Mouse (Mus musculus) forebrain, embryonic 12.5 days (tissue): ENCODE measurements around the gene Cela2a. TPM values are rescaled to one million over a fixed set of nuclear protein-coding genes. Genes with fewer than 3 reads are reported as not detected.
"Not testable (repeated sequence)": the region's sequence is repeated elsewhere in the genome, so short reads cannot be mapped to it uniquely, and the experiment has no call there.

ENCODE experiments used
- ATAC-seq: fragments of 200-750 bp; cut with Nextera tagmentation; 2 replicates; pipeline ENCODE4 v1.8.0; 2017; ENCODE audit warnings: moderate TSS enrichment; ENCODE audit not compliant: low FRiP score
- H3K27ac ChIP-seq: fragments of 300-500 bp; sonication (generic); 2 replicates; pipeline ENCODE4 v1.5.1; 2016; ENCODE audit warnings: mild to moderate bottlenecking
- H3K27me3 ChIP-seq: fragments of 300-500 bp; sonication (generic); 2 replicates; pipeline ENCODE4 v1.6.1; 2016; ENCODE audit warnings: mild to moderate bottlenecking
- H3K36me3 ChIP-seq: fragments of 300-500 bp; sonication (generic); replicated peaks from 2 replicates; pipeline ENCODE4 v1.6.1; 2016; ENCODE audit warnings: mild to moderate bottlenecking
- H3K4me1 ChIP-seq: fragments of 300-500 bp; sonication (generic); 2 replicates; pipeline ENCODE4 v1.6.1; 2016
- H3K4me2 ChIP-seq: fragments of 300-500 bp; sonication (generic); 2 replicates; pipeline ENCODE4 v1.6.1; 2016; ENCODE audit warnings: mild to moderate bottlenecking, moderate library complexity
- H3K4me3 ChIP-seq: fragments of 300-500 bp; sonication (generic); replicated peaks from 2 replicates; pipeline ENCODE4 v1.5.1; 2016; ENCODE audit warnings: mild to moderate bottlenecking
- H3K9ac ChIP-seq: fragments of 300-500 bp; sonication (generic); 2 replicates; pipeline ENCODE4 v1.6.1; 2016; ENCODE audit warnings: mild to moderate bottlenecking
- H3K9me3 ChIP-seq: fragments of 300-500 bp; sonication (generic); 2 replicates; pipeline ENCODE4 v1.6.1; 2016
- WGBS: fragments of 180-500 bp; shearing (Covaris S2); methylation state at CpG from one replicate; pipeline ENCODE4 v1.1.7; 2016; 5-methylcytosine and 5-hydroxymethylcytosine counted together
- polyA plus RNA-seq: library from polyadenylated mRNA; unstranded; fragments of >200 nt; fragmentation: Nextera tagmentation; extraction: Ambion mirVana; gene quantifications from 2 replicates; pipeline ENCODE4 v1.2.1, GENCODE M21; 2016

The Cela2a gene
- polyA plus RNA-seq, 1 experiment from 2014 or later, result not detected

- H3K9ac ChIP-seq, result peak overlapping the region; percentile 71
- WGBS, result 12% methylated on average over 10 of the region's 10 CpGs
- peaks cover 17% of the 10 kb centered on the region for H3K36me3 ChIP-seq
- H3K4me3 ChIP-seq, result peak overlapping the region; percentile 68
- no peak for ATAC-seq
- no peaks in the 10 kb centered on the region for H3K9me3 ChIP-seq
- peak overlapping the region; percentile 65 for H3K4me2 ChIP-seq
- peaks cover 32% of the 10 kb centered on the region for H3K4me1 ChIP-seq
- H3K27ac ChIP-seq, result peak overlapping the region; percentile 92
- no peaks in the 10 kb centered on the region for H3K27me3 ChIP-seq
These were observed 33.2 kb downstream of the Cela2a start for GRCm38 (mm10) chr4:141792554-141793281.

- Histone ChIP-seq H3K27me3 (no peaks in the 10 kb centered on the region), H3K4me1 (peaks cover 32% of the 10 kb centered on the region), H3K4me2 (no peak overlapping the region), H3K9me3 (no peaks in the 10 kb centered on the region), H3K9ac (no peak overlapping the region), H3K4me3 (no peak overlapping the region), H3K27ac (no peak overlapping the region), H3K36me3 (peaks cover 16% of the 10 kb centered on the region)
- 81% methylated on average over 8 of the region's 8 CpGs for WGBS
- no peak for ATAC-seq
These were observed 34.0 kb downstream of the Cela2a start for GRCm38 (mm10) chr4:141791951-141792350.

GRCm38 (mm10) chr4:141791486-141791885 is 34.5 kb downstream of the Cela2a start:
- WGBS, result 90% methylated on average over 7 of the region's 7 CpGs
- no peak overlapping the region for H3K27ac ChIP-seq
- H3K36me3 ChIP-seq, result peaks cover 11% of the 10 kb centered on the region
- H3K4me2 ChIP-seq, result no peak overlapping the region
- H3K4me3 ChIP-seq, result no peak overlapping the region
- H3K9ac ChIP-seq, result no peak overlapping the region
- no peaks in the 10 kb centered on the region for H3K27me3 ChIP-seq
- H3K4me1 ChIP-seq, result peaks cover 32% of the 10 kb centered on the region
- H3K9me3 ChIP-seq, result no peaks in the 10 kb centered on the region
- no peak for ATAC-seq

GRCm38 (mm10) chr4:141790524-141790990 is 35.4 kb downstream of the Cela2a start, which contains the start of gene Dnajc16:
Gene Dnajc16 (minus strand): TSS chr4:141790931.
- Histone ChIP-seq H3K27me3 (no peaks in the 10 kb centered on the region), H3K27ac (peak within 1 kb of the TSS; percentile 72), H3K4me2 (peak within 1 kb of the TSS; percentile 81), H3K4me3 (peak within 1 kb of the TSS; percentile 96), H3K36me3 (peaks cover 16% of the 10 kb centered on the region), H3K4me1 (peaks cover 28% of the 10 kb centered on the region), H3K9me3 (no peaks in the 10 kb centered on the region), H3K9ac (peak within 1 kb of the TSS; percentile 94)
- peak; percentile 89 for ATAC-seq
- under 1% methylated on average over 41 of the region's 42 CpGs for WGBS

GRCm38 (mm10) chr4:141789564-141790218 is 36.3 kb downstream of the Cela2a start:
- H3K36me3 ChIP-seq, result peaks cover 20% of the 10 kb centered on the region
- peak overlapping the region; percentile 94 for H3K9ac ChIP-seq
- no peaks in the 10 kb centered on the region for H3K9me3 ChIP-seq
- peak overlapping the region; percentile 96 for H3K4me3 ChIP-seq
- peak overlapping the region; percentile 81 for H3K4me2 ChIP-seq
- no peak for ATAC-seq
- WGBS, result 55% methylated on average over 3 of the region's 3 CpGs
- peak overlapping the region; percentile 72; the same call in 1 of the 2 replicates for H3K27ac ChIP-seq
- peaks cover 20% of the 10 kb centered on the region for H3K4me1 ChIP-seq
- H3K27me3 ChIP-seq, result no peaks in the 10 kb centered on the region

GRCm38 (mm10) chr4:141787462-141787861 is 38.5 kb downstream of the Cela2a start:
- Histone ChIP-seq H3K27me3 (no peaks in the 10 kb centered on the region), H3K36me3 (peaks cover 40% of the 10 kb centered on the region), H3K4me2 (no peak overlapping the region), H3K9ac (no peak overlapping the region), H3K27ac (no peak overlapping the region), H3K4me1 (peaks cover 9% of the 10 kb centered on the region), H3K9me3 (no peaks in the 10 kb centered on the region), H3K4me3 (no peak overlapping the region)
- ATAC-seq, result no peak
- 91% methylated on average over 7 of the region's 7 CpGs for WGBS

- Histone ChIP-seq H3K36me3 (peaks cover 44% of the 10 kb centered on the region), H3K9me3 (no peaks in the 10 kb centered on the region), H3K4me3 (no peak overlapping the region), H3K27ac (no peak overlapping the region), H3K4me1 (peaks cover 9% of the 10 kb centered on the region), H3K4me2 (no peak overlapping the region), H3K9ac (no peak overlapping the region), H3K27me3 (no peaks in the 10 kb centered on the region)
- WGBS, result 82% methylated on average over 6 of the region's 6 CpGs
- ATAC-seq, result no peak
These were observed 38.9 kb downstream of the Cela2a start for GRCm38 (mm10) chr4:141787046-141787445.

GRCm38 (mm10) chr4:141786141-141786540 is 39.8 kb downstream of the Cela2a start:
- H3K27me3 ChIP-seq, result no peaks in the 10 kb centered on the region
- no peak overlapping the region for H3K27ac ChIP-seq
- H3K4me2 ChIP-seq, result no peak overlapping the region
- 95% methylated on average over 13 of the region's 13 CpGs for WGBS
- no peak overlapping the region for H3K4me3 ChIP-seq
- no peak overlapping the region for H3K9ac ChIP-seq
- no peaks in the 10 kb centered on the region for H3K9me3 ChIP-seq
- peaks cover 53% of the 10 kb centered on the region for H3K36me3 ChIP-seq
- H3K4me1 ChIP-seq, result peaks cover 8% of the 10 kb centered on the region
- ATAC-seq, result no peak

- H3K4me2 ChIP-seq, result no peak overlapping the region
These were observed 41.1 kb downstream of the Cela2a start for GRCm38 (mm10) chr4:141784835-141785234.

GRCm38 (mm10) chr4:141781201-141781985 is 44.6 kb downstream of the Cela2a start:
- Histone ChIP-seq H3K27ac (no peak overlapping the region), H3K9me3 (no peaks in the 10 kb centered on the region), H3K4me3 (no peak overlapping the region), H3K4me2 (no peak overlapping the region), H3K27me3 (no peaks in the 10 kb centered on the region), H3K4me1 (no peaks in the 10 kb centered on the region), H3K9ac (no peak overlapping the region), H3K36me3 (peaks cover 88% of the 10 kb centered on the region)
- no peak for ATAC-seq
- WGBS, result 96% methylated on average over 8 of the region's 8 CpGs

More at GRCm38 (mm10) chr4:141784835-141785234, 41.1 kb downstream of the Cela2a start:
- Histone ChIP-seq H3K27me3 (no peaks in the 10 kb centered on the region), H3K27ac (no peak overlapping the region), H3K9ac (no peak overlapping the region), H3K9me3 (no peaks in the 10 kb centered on the region), H3K4me3 (no peak overlapping the region), H3K36me3 (peaks cover 66% of the 10 kb centered on the region), H3K4me1 (peaks cover 3% of the 10 kb centered on the region)
- no peak for ATAC-seq
- 87% methylated on average over 5 of the region's 5 CpGs for WGBS

- no peak overlapping the region for H3K4me2 ChIP-seq
- no peaks in the 10 kb centered on the region for H3K4me1 ChIP-seq
- H3K36me3 ChIP-seq, result peaks cover 92% of the 10 kb centered on the region
- H3K27ac ChIP-seq, result no peak overlapping the region
- no peak overlapping the region for H3K4me3 ChIP-seq
- ATAC-seq, result no peak
- H3K9me3 ChIP-seq, result no peaks in the 10 kb centered on the region
- H3K27me3 ChIP-seq, result no peaks in the 10 kb centered on the region
- WGBS, result 92% methylated on average over 8 of the region's 8 CpGs
- no peak overlapping the region for H3K9ac ChIP-seq
These were observed 46.1 kb downstream of the Cela2a start for GRCm38 (mm10) chr4:141779828-141780227.

GRCm38 (mm10) chr4:141773019-141773418 is 52.9 kb downstream of the Cela2a start:
- H3K4me1 ChIP-seq, H3K9me3 ChIP-seq, ATAC-seq, H3K9ac ChIP-seq, H3K27ac ChIP-seq, H3K4me3 ChIP-seq, H3K4me2 ChIP-seq, H3K27me3 ChIP-seq: not testable (repeated sequence)
- H3K36me3 ChIP-seq, result peaks cover 93% of the 10 kb centered on the region
- 88% methylated on average over 4 of the region's 4 CpGs for WGBS
